Mouse (Mus musculus): ENCODE data around the gene Ifne. TPM values are rescaled to one million over a fixed set of nuclear protein-coding genes. Genes with fewer than 3 reads are reported as not detected.
A peak's percentile ranks its signal among the peaks of the same experiment; 100 is the strongest.

The Ifne gene
- total and polyA plus RNA-seq, 3 experiments, result not detected

DNA sequence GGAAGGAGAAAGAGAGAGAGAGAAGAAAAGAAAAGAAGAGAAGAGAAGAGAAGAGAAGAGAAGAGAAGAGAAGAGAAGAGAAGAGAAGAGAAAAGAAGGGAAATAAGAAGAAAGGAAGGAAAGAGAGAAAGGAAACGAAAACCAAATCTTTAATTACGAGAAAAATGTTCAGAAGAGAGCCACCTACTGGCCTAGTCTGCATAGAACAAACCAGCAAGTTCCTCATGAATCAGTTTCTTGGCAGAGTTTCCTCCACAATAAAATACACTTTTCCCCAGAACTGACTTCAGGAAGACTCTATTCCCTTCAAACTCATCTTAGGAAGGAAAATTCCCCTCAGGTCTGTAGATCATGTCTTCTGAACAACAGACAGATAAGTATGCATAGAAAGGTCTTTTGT, 34.7 kb downstream of the Ifne start:
- Histone ChIP-seq H3K27me3 (replicated peaks) (peaks cover 63% of the 10 kb centered on the region), H3K4me3 (replicated peaks in 1 of 3; ENCODE audit: low read depth in 2 of 3, low read length in 2 of 3, poor library complexity in 1 of 3) (no peak overlapping the region), H3K9ac (ENCODE audit: insufficient read depth, low read depth) (no peak overlapping the region), H3K4me2 (ENCODE audit: insufficient read depth, low read depth, poor library complexity, severe bottlenecking) (no peak overlapping the region), H3K79me2 (replicated peaks; ENCODE audit: control insufficient read depth, extremely low read depth, insufficient read depth, poor library complexity, severe bottlenecking) (no peaks in the 10 kb centered on the region), H3K9me3 (replicated peaks; ENCODE audit: low read length) (no peaks in the 10 kb centered on the region), H3K4me1 (ENCODE audit: control insufficient read depth in 1 of 2, insufficient read depth in 2 of 2) (peaks cover 5 to 10% of the 10 kb centered on the region in 2 experiments; a peak in 3 of 4 replicates), H3K36me3 (replicated peaks in 1 of 2; ENCODE audit: control insufficient read depth in 1 of 2, insufficient read depth in 1 of 2, low read length in 1 of 2) (no peaks in the 10 kb centered on the region), H3K27ac (ENCODE audit: insufficient read depth, low read depth) (no peak overlapping the region)
- TF ChIP-seq MAFK (IDR thresholded peaks at IDR 0.05; ENCODE audit: insufficient replicate concordance, low read length), result no peak
- peak; percentile 2 for TF ChIP-seq RAD21 (IDR thresholded peaks at IDR 0.05; ENCODE audit: low read depth, low read length)
- TF ChIP-seq E2F4 (IDR thresholded peaks at IDR 0.05; ENCODE audit: insufficient replicate concordance, low read depth, low read length), result 0 out of 2 replicates have a peak, but pooled peaks have one; percentile 41
- no peak for TF ChIP-seq JUN (IDR thresholded peaks at IDR 0.05; ENCODE audit: insufficient read depth, low read depth, low read length)
- no peak for TF ChIP-seq MAX (IDR thresholded peaks at IDR 0.05; ENCODE audit: low read length)
- TF ChIP-seq ZNF384 (IDR thresholded peaks at IDR 0.05; ENCODE audit: low read depth, low read length), result no peak
- no peak for TF ChIP-seq GABPA (IDR thresholded peaks at IDR 0.05; ENCODE audit: insufficient replicate concordance, low read depth, low read length)
- no peak for TF ChIP-seq PAX5 (IDR thresholded peaks at IDR 0.05; ENCODE audit: low read length)
- TF ChIP-seq ZC3H11A (IDR thresholded peaks at IDR 0.05; ENCODE audit: low read depth, low read length), result no peak
- TF ChIP-seq RCOR1 (conservative IDR thresholded peaks at IDR 0.05; ENCODE audit: low read depth, low read length), result no peak
- TF ChIP-seq TBP (conservative IDR thresholded peaks at IDR 0.05; ENCODE audit: low read depth, low read length), result no peak
- no peak for TF ChIP-seq ETS1 (conservative IDR thresholded peaks at IDR 0.05; ENCODE audit: low read depth, low read length)
- no peak for TF ChIP-seq JUND (conservative IDR thresholded peaks at IDR 0.05; ENCODE audit: low read depth, low read length)
- TF ChIP-seq EP300 (IDR thresholded peaks at IDR 0.05; ENCODE audit: low read length), result no peak
- TF ChIP-seq MEF2A (IDR thresholded peaks at IDR 0.05; ENCODE audit: borderline replicate concordance, low read depth, low read length), result no peak
- peak; percentile 15 to 61; a peak in 3 of 4 replicates for TF ChIP-seq CTCF (conservative IDR thresholded peaks at IDR 0.05 in 1 of 2, IDR thresholded peaks at IDR 0.05 in 1 of 2; ENCODE audit: low read depth in 2 of 2, low read length in 2 of 2)
- TF ChIP-seq CHD2 (IDR thresholded peaks at IDR 0.05; ENCODE audit: low read length), result no peak
- no peak for TF ChIP-seq BHLHE40 (IDR thresholded peaks at IDR 0.05; ENCODE audit: low read depth, low read length)
- TF ChIP-seq CHD1 (IDR thresholded peaks at IDR 0.05; ENCODE audit: low read depth, low read length), result no peak
- no peak for TF ChIP-seq IRF4 (IDR thresholded peaks at IDR 0.05; ENCODE audit: low read depth, low read length)
- no peak for TF ChIP-seq MAZ (IDR thresholded peaks at IDR 0.05; ENCODE audit: low read depth, low read length)
- TF ChIP-seq NELFE (IDR thresholded peaks at IDR 0.05; ENCODE audit: low read depth, low read length), result no peak
- no peak for TF ChIP-seq SIN3A (IDR thresholded peaks at IDR 0.05; ENCODE audit: low read length)
- no peak for TF ChIP-seq TCF12 (IDR thresholded peaks at IDR 0.05; ENCODE audit: low read depth, low read length)
- TF ChIP-seq ELF1 (IDR thresholded peaks at IDR 0.05; ENCODE audit: low read depth, low read length), result no peak
- TF ChIP-seq ZMIZ1 (IDR thresholded peaks at IDR 0.05; ENCODE audit: low read depth, low read length), result no peak
- TF ChIP-seq SMC3 (IDR thresholded peaks at IDR 0.05; ENCODE audit: low read depth, low read length), result peak; percentile 12; the same call in 1 of the 2 replicates
- no peak for TF ChIP-seq USF1 (IDR thresholded peaks at IDR 0.05; ENCODE audit: low read depth, low read length)
- TF ChIP-seq UBTF (IDR thresholded peaks at IDR 0.05; ENCODE audit: low read depth, low read length), result no peak
- no peak for TF ChIP-seq MYC (IDR thresholded peaks at IDR 0.05; ENCODE audit: low read depth, low read length)
- no peak for TF ChIP-seq KAT2A (IDR thresholded peaks at IDR 0.05; ENCODE audit: insufficient replicate concordance, low read length)
- no peak for TF ChIP-seq MXI1 (IDR thresholded peaks at IDR 0.05; ENCODE audit: low read depth, low read length)
- DNase-seq (ENCODE audit: extremely low read depth), result no peak
- in situ Hi-C loops (cut with MboI; ENCODE audit: low pct_ligation_motif_present, low pct_unique_long_range_greater_than_20kb, low sequenced_read_pairs), result no loop called here
- dilution Hi-C loops (cut with MboI; ENCODE audit: extremely low pct_ligation_motif_present, extremely low pct_unique_long_range_greater_than_20kb, low sequenced_read_pairs), result no loop called here
